Mouse (Mus musculus) adrenal gland (tissue): ENCODE data around the gene Rufy1.

Source experiments
- intact Hi-C: fragments of 180-260 bp; cut with DNase I; formaldehyde crosslinking; loops from one replicate; pipeline ENCODE4 v1.15.1; 2025
- long read RNA-seq, 2 experiments: library from polyadenylated mRNA; unstranded; transcript quantifications; one replicate each; pipeline ENCODE4 v2.0.0; 2020; ENCODE audit warnings: borderline replicate concordance in 1 of 2; ENCODE audit not compliant: insufficient replicate concordance in 1 of 2

Gene Rufy1
- long read RNA-seq, experiment 1, transcript Rufy1-201 (18 exons, 2,688 nt): major isoform, 34 of 59 reads
- long read RNA-seq, experiment 1, partial matches to known transcripts: 18 of 59 reads
- long read RNA-seq, experiment 1, other reads (novel, unspliced or antisense): 7 of 59 reads
- long read RNA-seq, experiment 2, transcript Rufy1-201 (18 exons, 2,688 nt): major isoform, 47 of 70 reads
- long read RNA-seq, experiment 2, partial matches to known transcripts: 18 of 70 reads
- long read RNA-seq, experiment 2, other reads (novel, unspliced or antisense): 5 of 70 reads

GRCm38 (mm10) chr11:50430277-50431133 is at the start of gene Rufy1:
Rufy1 (minus strand) TSS chr11:50431125.
- intact Hi-C loops: no loop called here

- intact Hi-C loops: no loop called here
Observed at GRCm38 (mm10) chr11:50478072-50478471, 47.1 kb upstream of the Rufy1 start.

DNA sequence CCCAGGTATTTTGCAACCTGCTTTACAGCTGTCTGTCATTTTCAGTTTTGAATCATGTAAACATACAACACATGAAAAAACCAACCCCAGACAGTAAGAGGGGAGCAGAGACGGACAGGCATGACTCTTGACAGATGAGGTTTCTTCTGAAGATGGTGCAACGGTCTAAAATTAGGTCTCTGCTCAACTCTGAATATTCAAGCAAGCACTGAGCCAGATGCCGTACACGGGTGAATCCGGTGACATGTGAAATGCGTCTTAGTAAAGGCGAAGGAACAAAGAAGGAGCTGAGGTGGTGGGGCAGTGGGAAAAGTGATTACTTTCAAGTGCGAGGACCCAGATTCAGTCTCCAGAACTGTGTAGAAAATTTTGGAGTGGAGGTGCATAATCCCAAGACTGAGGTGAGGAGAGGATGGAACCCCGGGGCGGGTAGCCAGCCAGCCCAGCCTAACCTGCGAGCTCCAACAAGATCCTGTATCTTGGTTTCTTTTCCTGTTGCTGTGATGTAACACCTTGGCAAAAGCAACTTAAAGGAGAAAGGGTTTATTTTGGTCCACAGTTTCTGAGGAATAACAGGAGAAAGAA is 46.7 kb upstream of the Rufy1 start:
- intact Hi-C loops: no loop called here

DNA sequence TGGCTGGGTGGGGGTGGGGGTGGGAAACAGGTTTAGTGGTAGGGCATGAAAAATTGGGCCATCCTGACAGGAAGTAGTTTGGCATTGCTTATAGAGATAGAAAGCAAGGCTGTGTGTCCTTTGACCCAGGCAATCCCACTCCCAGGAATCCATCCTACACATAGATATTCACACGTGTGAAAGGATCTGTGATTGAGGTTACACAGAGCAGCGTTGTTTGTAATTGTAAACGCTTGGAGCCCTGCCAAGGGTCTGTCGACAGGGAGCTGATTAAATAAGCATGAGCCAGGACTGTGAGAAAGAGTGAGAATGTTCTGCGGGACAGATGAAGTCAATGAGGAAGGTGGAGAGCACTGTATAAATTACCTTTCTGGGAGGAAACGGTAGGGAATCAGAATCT is 46.0 kb upstream of the Rufy1 start:
- intact Hi-C loops: no loop called here

- intact Hi-C loops: no loop called here
Observed at GRCm38 (mm10) chr11:50473933-50474332, 43.0 kb upstream of the Rufy1 start.

DNA sequence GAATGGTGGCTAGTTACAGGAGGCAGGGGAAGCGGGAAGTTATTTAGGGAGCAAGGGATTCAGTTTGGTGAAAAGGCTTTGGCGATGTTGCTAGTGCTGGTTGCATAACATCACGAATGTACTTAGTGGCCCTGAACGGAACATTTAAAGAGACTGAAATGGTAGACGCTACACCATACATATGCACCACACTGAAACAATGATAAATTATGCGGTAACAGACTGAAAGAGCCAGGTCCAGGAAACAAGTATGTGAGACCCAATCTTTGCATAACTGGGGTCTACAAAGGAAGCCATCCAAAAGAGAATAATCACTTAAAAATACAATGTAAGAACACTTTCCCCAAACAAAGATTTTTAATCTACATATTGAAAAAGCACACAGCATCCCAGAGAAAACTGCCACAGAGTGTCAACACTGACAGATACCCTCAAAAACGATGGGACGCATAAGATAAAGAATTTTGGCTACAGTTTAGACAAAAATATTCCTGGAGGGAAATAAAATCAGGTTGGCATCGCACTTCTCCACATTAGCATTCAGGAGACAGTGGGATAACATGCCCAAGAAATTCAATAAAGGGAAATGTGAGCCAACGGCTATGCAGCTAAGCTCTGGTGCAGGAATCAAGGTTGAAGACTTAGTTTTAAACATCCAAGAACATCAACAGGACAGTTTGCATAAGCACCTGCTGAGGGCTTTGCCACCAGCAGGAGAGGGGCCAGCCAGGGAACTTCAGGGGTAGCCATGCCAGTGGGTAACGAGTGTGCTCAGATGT is 41.4 kb upstream of the Rufy1 start:
- intact Hi-C loops: no loop called here

GRCm38 (mm10) chr11:50461481-50461880 is 30.6 kb upstream of the Rufy1 start:
- intact Hi-C loops: no loop called here

- intact Hi-C loops: no loop called here
Observed at GRCm38 (mm10) chr11:50459250-50459649, 28.3 kb upstream of the Rufy1 start.

DNA sequence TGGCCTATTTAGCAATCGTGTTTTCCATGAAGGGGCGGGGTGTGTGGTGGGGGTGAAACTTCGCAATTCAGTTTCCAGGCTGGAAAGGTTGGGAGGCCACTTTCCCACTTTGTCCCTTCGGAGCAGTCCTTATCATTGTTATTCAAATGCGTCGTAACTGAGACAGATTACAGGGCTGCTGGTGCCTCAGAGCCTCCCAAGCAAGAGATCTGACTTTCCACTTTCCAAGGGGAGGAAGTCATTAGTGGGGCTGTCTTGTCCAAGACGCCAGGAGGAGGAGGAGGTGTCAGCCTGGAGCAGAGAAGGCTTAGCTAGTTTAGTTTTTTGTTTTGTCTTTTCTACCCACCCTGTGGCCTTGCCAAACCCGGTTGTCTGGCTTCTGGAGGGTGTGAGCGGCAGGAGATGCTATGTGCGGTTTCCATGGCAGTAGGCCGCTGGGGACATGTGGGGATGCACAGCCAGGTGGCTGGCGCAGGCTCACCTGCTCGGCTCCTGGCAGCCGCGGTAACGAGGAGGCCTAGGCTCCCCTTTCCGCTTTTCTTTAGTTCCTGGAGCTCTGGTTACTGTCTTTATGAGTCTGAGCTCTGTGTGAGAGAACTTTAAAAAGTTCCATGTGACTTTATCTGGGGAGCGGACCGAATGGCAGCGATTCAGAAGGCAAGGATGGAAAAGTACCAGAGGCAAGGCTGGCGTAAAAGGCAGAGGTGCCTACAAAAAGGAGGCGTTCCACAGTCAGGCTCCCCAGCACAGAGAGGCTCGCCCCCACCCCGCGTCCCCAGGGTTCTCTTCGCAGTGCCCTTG is 26.4 kb upstream of the Rufy1 start:
- intact Hi-C loops: no loop called here

- intact Hi-C loops: no loop called here
Observed at GRCm38 (mm10) chr11:50456455-50456854, 25.5 kb upstream of the Rufy1 start.

GRCm38 (mm10) chr11:50454934-50455333 is 24.0 kb upstream of the Rufy1 start:
- intact Hi-C loops: no loop called here

GRCm38 (mm10) chr11:50450236-50450635 is 19.3 kb upstream of the Rufy1 start:
- intact Hi-C loops: no loop called here

DNA sequence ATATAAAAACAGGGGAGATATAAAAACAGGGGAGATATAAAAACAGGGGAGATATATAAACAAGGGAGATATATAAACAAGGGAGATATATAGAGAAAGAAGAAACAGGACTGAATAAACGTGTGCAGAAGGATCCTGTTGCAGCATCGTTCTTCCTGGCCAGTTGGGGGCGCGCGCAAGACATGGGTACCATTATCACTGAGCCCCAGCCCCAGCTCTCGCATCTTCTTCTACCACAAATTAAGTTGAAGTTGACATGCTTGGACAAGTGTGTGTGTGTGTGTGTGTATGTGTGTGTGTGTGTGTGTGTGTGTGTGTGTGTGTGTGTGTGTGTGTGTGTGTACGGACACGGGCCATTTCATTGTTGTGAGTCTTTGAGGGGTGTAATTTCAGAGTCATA is 17.2 kb upstream of the Rufy1 start:
- intact Hi-C loops: loop anchor here (10.0 kb wide), 1 partner anchor 117 kb away; no protein-coding TSS in a partner anchor

- intact Hi-C loops: loop anchor here (2.0 to 10.0 kb wide), 2 partner anchors 121 to 325 kb away; no protein-coding TSS in a partner anchor
Observed at GRCm38 (mm10) chr11:50443259-50444065, 12.5 kb upstream of the Rufy1 start.

- intact Hi-C loops: loop anchor here (2.0 to 10.0 kb wide), 2 partner anchors 123 to 327 kb away; no protein-coding TSS in a partner anchor
Observed at GRCm38 (mm10) chr11:50441637-50442036, 10.7 kb upstream of the Rufy1 start.

DNA sequence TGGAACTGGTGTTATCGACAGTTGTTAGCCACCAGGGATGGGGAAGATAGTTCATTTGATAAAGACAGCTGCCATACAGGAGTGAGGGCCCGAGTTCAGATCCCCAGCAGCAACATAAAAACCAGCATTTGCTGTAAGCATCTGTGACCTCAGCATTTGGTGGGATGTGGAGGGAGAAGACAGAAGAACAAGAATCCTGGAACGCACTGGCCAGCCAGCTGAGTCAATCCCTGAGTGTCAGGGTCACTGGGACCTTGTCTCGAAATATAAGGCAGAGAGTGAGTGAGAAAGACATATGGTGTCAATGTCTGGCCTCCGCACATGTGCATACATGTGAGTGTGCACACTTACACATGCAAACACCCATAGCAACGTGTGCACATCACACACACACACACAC is 9.8 kb upstream of the Rufy1 start:
- intact Hi-C loops: loop anchor here (10.0 kb wide), 1 partner anchor 124 kb away; no protein-coding TSS in a partner anchor

DNA sequence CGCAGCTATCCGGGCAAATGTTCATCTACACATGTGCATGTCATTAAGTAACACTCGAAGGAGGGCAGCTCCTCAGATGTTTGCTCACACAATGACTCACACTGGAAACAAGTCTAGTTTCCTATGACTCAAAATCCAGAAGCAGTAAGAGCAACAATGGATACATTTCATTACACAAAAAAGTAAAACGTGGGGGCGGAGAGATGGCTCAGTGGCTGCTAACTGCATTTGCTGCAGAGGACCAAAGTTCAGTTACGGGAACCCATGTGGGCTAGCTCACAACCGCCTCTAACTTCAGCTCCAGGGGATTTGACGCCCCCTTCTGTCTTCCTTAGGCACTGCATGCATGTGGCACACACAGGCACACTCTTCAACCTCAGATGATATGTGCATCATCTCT is 8.9 kb upstream of the Rufy1 start:
- intact Hi-C loops: loop anchor here (10.0 kb wide), 1 partner anchor 125 kb away; no protein-coding TSS in a partner anchor

- intact Hi-C loops: no loop called here
Observed at GRCm38 (mm10) chr11:50432896-50433295, 2.0 kb upstream of the Rufy1 start.

DNA sequence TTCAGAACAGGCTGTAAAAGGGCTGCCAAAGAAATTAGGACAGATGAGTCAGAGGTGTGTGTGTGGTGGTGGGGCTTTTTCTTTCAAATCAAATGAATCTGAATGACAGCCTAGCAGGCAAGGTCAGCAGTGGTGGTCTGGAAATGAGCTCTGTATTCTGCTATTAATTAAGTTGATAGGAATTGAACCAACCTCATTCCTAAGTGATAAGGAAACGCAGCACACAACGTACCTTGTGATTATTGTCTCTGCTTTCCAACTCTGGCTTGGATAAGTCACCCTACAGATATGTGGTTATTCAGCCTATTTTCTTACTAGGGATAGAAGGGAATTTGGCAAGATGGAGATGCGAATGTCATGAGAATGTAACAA is 1.1 kb upstream of the Rufy1 start:
- intact Hi-C loops: no loop called here
